Mouse (Mus musculus) erythroblast, embryonic 14.5 days (primary cell): Measurements from ENCODE around the gene Pnp.

Source experiments
- GATA1 ChIP-seq: IDR thresholded peaks from 2 replicates; pipeline ENCODE4 v1.6.1; 2012; ENCODE audit warnings: low read length, inconsistent platforms, mixed read lengths
- TAL1 ChIP-seq: IDR thresholded peaks from 3 replicates; pipeline ENCODE4 v1.6.1; 2012; ENCODE audit warnings: low read length, inconsistent platforms, mixed read lengths

- TF ChIP-seq TAL1 (no peak), GATA1 (no peak)
Observed at GRCm38 (mm10) chr14:50897374-50897765, 33.5 kb upstream of the Pnp start, which contains the start of gene Klhl33.
